Mouse (Mus musculus) testis, adult 2 months (tissue): ENCODE results near the gene H13.

Source experiments
- CTCF ChIP-seq: fragments of 200-500 bp; IDR thresholded peaks from 2 replicates; pipeline ENCODE4 v1.5.1; 2012; ENCODE audit warnings: low read depth, mild to moderate bottlenecking, inconsistent platforms, low read length, moderate library complexity; ENCODE audit not compliant: control insufficient read depth, insufficient read depth, insufficient replicate concordance
- POLR2A ChIP-seq: fragments of 200-500 bp; IDR thresholded peaks from 2 replicates; pipeline ENCODE4 v1.6.1; 2012; ENCODE audit warnings: low read depth, mild to moderate bottlenecking, inconsistent platforms, low read length, moderate library complexity; ENCODE audit not compliant: control insufficient read depth

DNA sequence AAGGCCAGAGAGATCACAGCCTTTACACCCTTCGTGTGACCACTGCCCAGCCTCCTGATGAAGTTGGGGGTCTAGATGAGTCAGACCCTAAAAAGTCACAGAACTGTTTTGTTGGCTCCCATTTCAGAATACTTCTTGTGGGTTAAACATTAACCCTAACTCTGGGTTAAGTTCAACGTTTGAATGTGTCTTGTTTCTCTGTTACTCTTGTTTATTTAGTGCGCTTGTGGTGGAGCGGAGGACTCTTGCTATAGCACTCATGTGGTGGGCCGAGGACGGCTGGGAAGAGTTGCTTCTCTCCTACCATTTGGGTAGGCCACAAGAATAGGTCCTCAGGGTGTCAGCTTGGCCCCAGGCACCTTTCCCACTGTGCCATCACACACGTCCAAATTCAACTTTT is 59.3 kb downstream of the H13 start:
- TF ChIP-seq CTCF (no peak), POLR2A (no peak)
